Mouse (Mus musculus): ENCODE measurements around the gene 4930558C23Rik. TPM values are rescaled to one million over a fixed set of nuclear protein-coding genes. Genes with fewer than 3 reads are reported as not detected.
A peak's percentile ranks its signal among the peaks of the same experiment; 100 is the strongest.
"Not testable (repeated sequence)": the region's sequence is repeated elsewhere in the genome, so short reads cannot be mapped to it uniquely, and the experiment has no call there.

Gene 4930558C23Rik
- total and polyA plus RNA-seq, 2 experiments: not detected

GRCm38 (mm10) chr3:95435561-95435960 lies 32.9 kb upstream of the 4930558C23Rik start:
- 5% methylated on average over 1 of the region's 1 CpGs for WGBS
- Histone ChIP-seq H3K36me3 (ENCODE audit: control insufficient read depth, insufficient read depth, low read length) (peaks cover 15% of the 10 kb centered on the region), H3K4me3 (ENCODE audit: insufficient read depth, low read depth, low read length) (peak overlapping the region; percentile 53), H3K79me2 (ENCODE audit: control insufficient read depth, insufficient read depth, low read length) (peaks cover 40% of the 10 kb centered on the region), H3K9ac (ENCODE audit: low read depth, low read length) (no peak overlapping the region), H3K27me3 (ENCODE audit: control insufficient read depth, insufficient read depth, low read length) (no peaks in the 10 kb centered on the region), H3K4me1 (ENCODE audit: control insufficient read depth, insufficient read depth, low read length) (peaks cover 21% of the 10 kb centered on the region), H3K27ac (replicated peaks; ENCODE audit: insufficient read depth, low read depth, low read length) (peak overlapping the region; percentile 73)
- DNase-seq (ENCODE audit: extremely low read depth, low read depth, low spot score): no peak
- TF ChIP-seq CTCF (IDR thresholded peaks at IDR 0.05; ENCODE audit: low read depth, low read length) (no peak), POLR2A (IDR thresholded peaks at IDR 0.05; ENCODE audit: extremely low read depth, insufficient read depth, low read length) (no peak)

- Histone ChIP-seq H3K27ac (replicated peaks; ENCODE audit: insufficient read depth, low read depth, low read length) (peak overlapping the region; percentile 100), H3K4me3 (ENCODE audit: insufficient read depth, low read depth, low read length) (peak overlapping the region; percentile 99), H3K4me1 (ENCODE audit: control insufficient read depth, insufficient read depth, low read length) (peaks cover 20% of the 10 kb centered on the region), H3K79me2 (ENCODE audit: control insufficient read depth, insufficient read depth, low read length) (peaks cover 35% of the 10 kb centered on the region), H3K9ac (ENCODE audit: low read depth, low read length) (peak overlapping the region; percentile 99), H3K36me3 (ENCODE audit: control insufficient read depth, insufficient read depth, low read length) (peaks cover 15% of the 10 kb centered on the region), H3K27me3 (ENCODE audit: control insufficient read depth, insufficient read depth, low read length) (no peaks in the 10 kb centered on the region)
- TF ChIP-seq CTCF (IDR thresholded peaks at IDR 0.05; ENCODE audit: low read depth, low read length) (no peak), POLR2A (IDR thresholded peaks at IDR 0.05; ENCODE audit: extremely low read depth, insufficient read depth, low read length) (no peak)
- WGBS: 3% methylated on average over 7 of the region's 7 CpGs
- peak; percentile 60 for DNase-seq (ENCODE audit: extremely low read depth, low read depth, low spot score)
These were observed 32.3 kb upstream of the 4930558C23Rik start for GRCm38 (mm10) chr3:95434983-95435370.

- Histone ChIP-seq H3K4me1 (ENCODE audit: control insufficient read depth, insufficient read depth, low read length) (peaks cover 17% of the 10 kb centered on the region), H3K27me3 (ENCODE audit: control insufficient read depth, insufficient read depth, low read length) (no peaks in the 10 kb centered on the region), H3K27ac (replicated peaks; ENCODE audit: insufficient read depth, low read depth, low read length) (peak within 1 kb of the TSS; percentile 100), H3K36me3 (ENCODE audit: control insufficient read depth, insufficient read depth, low read length) (peaks cover 15% of the 10 kb centered on the region), H3K9ac (ENCODE audit: low read depth, low read length) (peak within 1 kb of the TSS; percentile 99), H3K79me2 (ENCODE audit: control insufficient read depth, insufficient read depth, low read length) (peaks cover 32% of the 10 kb centered on the region), H3K4me3 (ENCODE audit: insufficient read depth, low read depth, low read length) (peak within 1 kb of the TSS; percentile 99)
- peak; percentile 98 for DNase-seq (ENCODE audit: extremely low read depth, low read depth, low spot score)
- WGBS: under 1% methylated on average over 47 of the region's 47 CpGs
- TF ChIP-seq POLR2A (IDR thresholded peaks at IDR 0.05; ENCODE audit: extremely low read depth, insufficient read depth, low read length): peak; percentile 88
- 0 out of 2 replicates have a peak, but pooled peaks have one; percentile 3 for TF ChIP-seq CTCF (IDR thresholded peaks at IDR 0.05; ENCODE audit: low read depth, low read length)
These were observed 31.7 kb upstream of the 4930558C23Rik start, which contains the start of gene Arnt for GRCm38 (mm10) chr3:95434136-95434982. TSS of gene Arnt (plus strand) at chr3:95434388.

GRCm38 (mm10) chr3:95433301-95433915 lies 30.8 kb upstream of the 4930558C23Rik start:
- Histone ChIP-seq H3K36me3 (ENCODE audit: control insufficient read depth, insufficient read depth, low read length) (peaks cover 13% of the 10 kb centered on the region), H3K9ac (ENCODE audit: low read depth, low read length) (no peak overlapping the region), H3K4me3 (ENCODE audit: insufficient read depth, low read depth, low read length) (peak overlapping the region; percentile 61), H3K79me2 (ENCODE audit: control insufficient read depth, insufficient read depth, low read length) (peaks cover 26% of the 10 kb centered on the region), H3K4me1 (ENCODE audit: control insufficient read depth, insufficient read depth, low read length) (peaks cover 13% of the 10 kb centered on the region), H3K27me3 (ENCODE audit: control insufficient read depth, insufficient read depth, low read length) (no peaks in the 10 kb centered on the region), H3K27ac (replicated peaks; ENCODE audit: insufficient read depth, low read depth, low read length) (no peak overlapping the region)
- DNase-seq (ENCODE audit: extremely low read depth, low read depth, low spot score): no peak
- no peak for TF ChIP-seq POLR2A (IDR thresholded peaks at IDR 0.05; ENCODE audit: extremely low read depth, insufficient read depth, low read length)
- TF ChIP-seq CTCF (IDR thresholded peaks at IDR 0.05; ENCODE audit: low read depth, low read length): no peak
- 53% methylated on average over 10 of the region's 10 CpGs for WGBS

GRCm38 (mm10) chr3:95428423-95428822 lies 25.8 kb upstream of the 4930558C23Rik start:
- not testable (repeated sequence) for H3K4me1 ChIP-seq (ENCODE audit: control insufficient read depth, insufficient read depth, low read length); DNase-seq (ENCODE audit: extremely low read depth, low read depth, low spot score); H3K79me2 ChIP-seq (ENCODE audit: control insufficient read depth, insufficient read depth, low read length); H3K4me3 ChIP-seq (ENCODE audit: insufficient read depth, low read depth, low read length); H3K36me3 ChIP-seq (ENCODE audit: control insufficient read depth, insufficient read depth, low read length); H3K27me3 ChIP-seq (ENCODE audit: control insufficient read depth, insufficient read depth, low read length); H3K27ac ChIP-seq (replicated peaks; ENCODE audit: insufficient read depth, low read depth, low read length); H3K9ac ChIP-seq (ENCODE audit: low read depth, low read length)
- 81% methylated on average over 6 of the region's 11 CpGs for WGBS

GRCm38 (mm10) chr3:95427891-95428238 lies 25.2 kb upstream of the 4930558C23Rik start:
- H3K9ac ChIP-seq (ENCODE audit: low read depth, low read length): not testable (repeated sequence)
- 14% methylated on average over 16 of the region's 21 CpGs for WGBS

GRCm38 (mm10) chr3:95427117-95427890 lies 24.7 kb upstream of the 4930558C23Rik start:
- H3K27ac ChIP-seq (replicated peaks; ENCODE audit: insufficient read depth, low read depth, low read length); H3K79me2 ChIP-seq (ENCODE audit: control insufficient read depth, insufficient read depth, low read length); H3K4me1 ChIP-seq (ENCODE audit: control insufficient read depth, insufficient read depth, low read length); H3K27me3 ChIP-seq (ENCODE audit: control insufficient read depth, insufficient read depth, low read length); DNase-seq (ENCODE audit: extremely low read depth, low read depth, low spot score); H3K9ac ChIP-seq (ENCODE audit: low read depth, low read length); H3K36me3 ChIP-seq (ENCODE audit: control insufficient read depth, insufficient read depth, low read length): not testable (repeated sequence)
- H3K4me3 ChIP-seq (ENCODE audit: insufficient read depth, low read depth, low read length): peak overlapping the region; percentile 18; the same call in 1 of the 2 replicates
- WGBS: 38% methylated on average over 12 of the region's 33 CpGs

More at GRCm38 (mm10) chr3:95427891-95428238, 25.2 kb upstream of the 4930558C23Rik start:
- H3K79me2 ChIP-seq (ENCODE audit: control insufficient read depth, insufficient read depth, low read length); DNase-seq (ENCODE audit: extremely low read depth, low read depth, low spot score); H3K4me1 ChIP-seq (ENCODE audit: control insufficient read depth, insufficient read depth, low read length); H3K27ac ChIP-seq (replicated peaks; ENCODE audit: insufficient read depth, low read depth, low read length); H3K27me3 ChIP-seq (ENCODE audit: control insufficient read depth, insufficient read depth, low read length); H3K36me3 ChIP-seq (ENCODE audit: control insufficient read depth, insufficient read depth, low read length): not testable (repeated sequence)
- peak overlapping the region; percentile 18; the same call in 1 of the 2 replicates for H3K4me3 ChIP-seq (ENCODE audit: insufficient read depth, low read depth, low read length)

GRCm38 (mm10) chr3:95426476-95426875 lies 23.8 kb upstream of the 4930558C23Rik start:
- H3K4me3 ChIP-seq (ENCODE audit: insufficient read depth, low read depth, low read length); H3K27me3 ChIP-seq (ENCODE audit: control insufficient read depth, insufficient read depth, low read length): not testable (repeated sequence)

More at GRCm38 (mm10) chr3:95426476-95426875, 23.8 kb upstream of the 4930558C23Rik start:
- H3K79me2 ChIP-seq (ENCODE audit: control insufficient read depth, insufficient read depth, low read length); H3K36me3 ChIP-seq (ENCODE audit: control insufficient read depth, insufficient read depth, low read length); DNase-seq (ENCODE audit: extremely low read depth, low read depth, low spot score); H3K9ac ChIP-seq (ENCODE audit: low read depth, low read length); H3K27ac ChIP-seq (replicated peaks; ENCODE audit: insufficient read depth, low read depth, low read length); H3K4me1 ChIP-seq (ENCODE audit: control insufficient read depth, insufficient read depth, low read length): not testable (repeated sequence)
- 94% methylated on average over 5 of the region's 5 CpGs for WGBS

Measured in liver, adult 2 months (tissue).